Mouse (Mus musculus): ENCODE results near the gene Pxn.
"Not testable (repeated sequence)": the region's sequence is repeated elsewhere in the genome, so short reads cannot be mapped to it uniquely, and the experiment has no call there.

DNA sequence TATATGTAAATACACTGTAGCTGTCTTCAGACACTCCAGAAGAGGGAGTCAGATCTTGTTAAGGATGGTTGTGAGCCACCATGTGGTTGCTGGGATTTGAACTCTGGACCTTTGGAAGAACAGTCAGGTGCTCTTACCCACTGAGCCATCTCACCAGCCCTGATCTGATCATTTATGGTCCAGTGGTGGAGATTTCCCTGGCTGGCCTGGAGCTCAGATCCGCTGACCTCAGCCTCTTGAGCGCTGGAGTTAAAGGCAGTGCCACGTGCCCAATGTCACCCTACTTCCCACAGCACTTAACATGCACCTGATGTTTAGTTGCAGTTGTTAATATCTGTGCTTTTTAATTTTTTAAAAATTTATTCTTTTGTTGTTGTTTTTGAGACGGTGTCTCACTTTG lies 71.2 kb downstream of the Pxn start:
- TF ChIP-seq GATA1, TAL1 (IDR thresholded peaks at IDR 0.05; ENCODE audit: low read length): not testable (repeated sequence)
